Mouse (Mus musculus) forebrain, embryonic 10.5 days (tissue): Measurements from ENCODE around the gene Thada. TPM values are rescaled to one million over a fixed set of nuclear protein-coding genes. Genes with fewer than 3 reads are reported as not detected.

Source experiments
- DNase-seq: peaks from one replicate; pipeline ENCODE4 v3.0.0-alpha.2; 2017; ENCODE audit warnings: low spot score; ENCODE audit errors: extremely low spot score
- H3K27ac ChIP-seq: fragments of 300-500 bp; sonication (generic); 2 replicates; pipeline ENCODE4 v1.5.1; 2016; ENCODE audit warnings: mild to moderate bottlenecking
- H3K27me3 ChIP-seq: fragments of 300-500 bp; sonication (generic); 2 replicates; pipeline ENCODE4 v1.6.1; 2016; ENCODE audit warnings: mild to moderate bottlenecking; ENCODE audit not compliant: poor library complexity, severe bottlenecking
- H3K36me3 ChIP-seq: fragments of 300-500 bp; sonication (generic); replicated peaks from 2 replicates; pipeline ENCODE4 v1.6.1; 2016; ENCODE audit warnings: mild to moderate bottlenecking, moderate library complexity
- H3K4me1 ChIP-seq: fragments of 300-500 bp; sonication (generic); 2 replicates; pipeline ENCODE4 v1.6.1; 2016
- H3K4me3 ChIP-seq: fragments of 300-500 bp; sonication (generic); 2 replicates; pipeline ENCODE4 v1.5.1; 2016; ENCODE audit warnings: mild to moderate bottlenecking, moderate library complexity
- H3K9me3 ChIP-seq: fragments of 300-500 bp; sonication (generic); 2 replicates; pipeline ENCODE4 v1.6.1; 2016; ENCODE audit warnings: mild to moderate bottlenecking, moderate library complexity
- WGBS: fragments of 180-500 bp; shearing (Covaris S2); methylation state at CpG from one replicate; pipeline ENCODE4 v1.1.7; 2016; 5-methylcytosine and 5-hydroxymethylcytosine counted together
- polyA plus RNA-seq: library from polyadenylated mRNA; unstranded; fragments of >200 nt; fragmentation: Nextera tagmentation; extraction: Ambion mirVana; gene quantifications from 2 replicates; pipeline ENCODE4 v1.2.1, GENCODE M21; 2016

Thada gene
- polyA plus RNA-seq, 1 experiment from 2014 or later: 12.1 TPM

DNA sequence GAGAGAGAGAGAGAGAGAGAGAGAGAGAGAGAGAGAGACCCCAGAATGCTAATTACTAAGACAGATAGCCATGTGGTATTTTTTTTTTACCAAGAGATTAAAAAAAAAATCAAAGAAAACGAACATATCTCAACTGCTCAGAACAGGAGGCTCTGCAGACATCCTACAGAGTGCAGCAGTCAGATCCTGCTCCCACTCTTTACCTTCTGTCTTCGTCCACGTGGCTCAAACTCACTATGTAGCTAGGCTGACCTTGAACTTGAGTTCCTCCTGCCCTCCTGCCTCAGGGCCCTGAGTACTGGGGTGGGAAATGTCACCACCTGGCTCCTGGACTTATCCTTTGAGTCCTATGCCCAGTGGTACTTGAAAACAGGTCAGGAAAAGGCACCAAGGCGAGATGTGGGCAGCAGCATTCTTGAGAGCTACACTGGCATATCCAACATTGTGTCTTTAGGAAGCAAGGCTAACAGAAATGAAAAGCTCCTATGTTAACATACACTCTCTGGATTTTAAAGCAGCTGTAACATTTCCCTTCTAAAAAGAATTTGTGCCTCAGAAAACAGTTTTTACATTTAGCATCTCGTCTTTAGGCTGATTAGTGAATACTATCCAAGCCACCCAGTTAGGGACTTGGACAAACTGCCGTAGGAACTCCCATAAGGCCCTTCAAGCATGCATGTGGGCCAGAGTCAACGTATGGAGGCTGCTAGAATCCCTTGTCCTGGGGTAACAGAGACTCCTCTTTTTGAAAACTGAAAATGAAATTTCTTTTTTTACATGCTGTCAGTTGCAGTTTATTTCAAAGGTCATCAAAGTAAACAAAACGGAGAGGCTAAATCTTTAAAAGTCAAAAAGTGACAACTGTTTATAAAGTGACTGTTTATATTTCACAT, 183.4 kb downstream of the Thada start:
- WGBS: 89% methylated on average over 8 of the region's 8 CpGs
- Histone ChIP-seq H3K27me3 (no peaks in the 10 kb centered on the region), H3K27ac (no peak overlapping the region), H3K9me3 (no peaks in the 10 kb centered on the region; the same call in 1 of the 2 replicates), H3K36me3 (peaks cover 6% of the 10 kb centered on the region), H3K4me3 (no peak overlapping the region), H3K4me1 (no peaks in the 10 kb centered on the region)
- DNase-seq: no peak

DNA sequence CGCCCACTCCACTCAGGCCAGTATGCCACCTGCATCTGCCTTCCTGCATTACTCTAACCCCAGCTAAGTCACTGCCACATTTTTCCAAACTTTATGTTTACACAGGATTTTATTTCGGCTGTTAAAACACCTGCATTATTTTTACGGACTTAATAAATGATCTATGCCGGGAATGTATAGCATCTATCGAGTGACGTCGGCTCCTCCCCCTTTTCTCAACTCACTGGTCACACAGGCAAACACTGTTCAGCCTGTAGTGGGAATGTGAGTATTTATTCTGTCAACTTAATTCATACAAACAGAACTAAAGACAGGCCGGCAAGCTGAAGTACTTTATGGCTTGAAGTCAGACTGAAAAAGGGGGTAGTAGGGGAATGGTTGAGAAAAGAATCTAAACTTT, 187.0 kb downstream of the Thada start:
- H3K4me3 ChIP-seq: no peak overlapping the region
- 92% methylated on average over 8 of the region's 8 CpGs for WGBS
- peaks cover 13% of the 10 kb centered on the region for H3K4me1 ChIP-seq
- H3K27ac ChIP-seq: no peak overlapping the region
- no peaks in the 10 kb centered on the region; the same call in 1 of the 2 replicates for H3K36me3 ChIP-seq
- no peaks in the 10 kb centered on the region for H3K27me3 ChIP-seq
- no peaks in the 10 kb centered on the region for H3K9me3 ChIP-seq
- DNase-seq: no peak

DNA sequence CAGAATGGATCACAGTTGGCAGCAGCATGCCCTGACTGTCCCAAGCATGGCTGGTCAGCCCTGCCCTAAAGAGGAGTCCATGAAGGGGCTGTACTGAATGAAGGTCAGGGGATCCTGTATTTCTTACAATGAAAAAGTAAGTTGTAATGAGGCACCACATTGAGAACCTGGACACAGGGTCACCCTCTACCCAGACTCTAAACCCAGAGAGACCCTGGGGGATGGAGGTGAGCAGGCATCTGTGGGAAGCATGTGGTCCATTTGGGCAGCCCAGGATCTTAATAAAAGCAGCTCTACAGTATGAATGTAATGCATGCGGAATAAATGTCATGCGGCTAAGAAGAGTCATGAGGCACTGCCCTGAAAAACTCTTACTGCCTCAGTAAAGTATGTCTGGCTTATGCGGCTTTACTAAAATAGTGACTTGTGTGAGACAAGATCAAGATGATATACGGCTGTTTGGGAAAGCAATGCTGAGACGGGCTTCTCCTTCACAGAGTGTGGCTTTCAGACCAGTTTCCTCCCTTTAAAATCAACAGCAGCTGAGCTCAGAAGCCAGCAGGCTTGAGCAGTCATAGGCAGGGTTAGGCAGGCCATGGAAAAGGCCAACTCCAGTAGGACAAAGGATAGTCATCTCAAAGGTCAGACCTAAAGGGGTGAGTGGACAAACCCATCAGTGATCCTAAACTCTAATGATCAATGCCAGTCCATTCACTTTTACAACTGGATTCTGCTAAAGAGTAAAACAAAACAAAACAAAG, 187.6 kb downstream of the Thada start:
- 92% methylated on average over 5 of the region's 5 CpGs for WGBS

DNA sequence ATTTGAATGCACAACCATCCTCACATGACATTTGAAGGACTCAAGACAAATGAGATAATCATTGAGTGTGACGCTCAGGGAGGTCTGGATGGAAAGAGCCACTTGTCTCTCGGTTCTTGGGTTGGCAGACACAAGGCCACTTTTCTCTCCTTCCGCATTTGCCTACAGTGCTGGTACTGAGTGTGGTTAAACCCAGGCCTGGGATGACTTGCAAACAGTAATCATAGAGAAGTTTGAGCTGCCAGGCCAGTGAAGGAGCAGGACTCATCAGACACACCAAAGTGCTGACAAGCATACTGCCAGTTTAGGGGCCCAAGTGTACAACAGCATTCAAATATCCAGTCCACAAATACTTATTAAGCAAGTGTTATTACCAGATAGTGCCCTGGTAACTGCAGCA, 191.0 kb downstream of the Thada start:
- Histone ChIP-seq H3K27ac (peak overlapping the region; percentile 75; the same call in 1 of the 2 replicates), H3K4me3 (no peak overlapping the region), H3K27me3 (no peaks in the 10 kb centered on the region), H3K36me3 (peaks cover 17% of the 10 kb centered on the region), H3K4me1 (peaks cover 15% of the 10 kb centered on the region), H3K9me3 (no peaks in the 10 kb centered on the region)
- DNase-seq: no peak
- WGBS: 92% methylated on average over 3 of the region's 3 CpGs

More for the DNA sequence above, 187.6 kb downstream of the Thada start:
- Histone ChIP-seq H3K9me3 (no peaks in the 10 kb centered on the region), H3K36me3 (no peaks in the 10 kb centered on the region; the same call in 1 of the 2 replicates), H3K27me3 (no peaks in the 10 kb centered on the region), H3K27ac (no peak overlapping the region), H3K4me3 (no peak overlapping the region), H3K4me1 (peaks cover 15% of the 10 kb centered on the region)
- no peak for DNase-seq

DNA sequence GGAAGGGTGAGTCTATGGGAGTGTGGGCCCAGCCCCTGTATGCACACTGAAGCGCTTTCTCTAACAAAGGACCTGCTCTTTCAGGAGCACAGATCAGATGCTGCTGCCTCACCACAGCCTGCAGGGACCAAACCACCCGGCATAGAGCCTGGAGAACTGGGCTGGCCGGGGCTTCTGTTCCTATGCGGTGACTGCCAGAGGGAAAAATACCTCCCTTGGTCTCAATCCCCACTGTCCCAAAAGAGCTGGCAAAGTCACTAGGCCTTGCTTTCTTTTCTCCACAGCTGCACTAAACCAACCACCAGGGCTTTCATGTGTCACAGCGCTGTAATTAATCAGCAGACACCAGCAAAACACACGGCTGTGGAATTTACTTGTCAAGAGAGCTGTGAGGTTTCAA, 191.8 kb downstream of the Thada start:
- Histone ChIP-seq H3K4me1 (peaks cover 15% of the 10 kb centered on the region), H3K4me3 (no peak overlapping the region), H3K27ac (peak overlapping the region; percentile 75), H3K27me3 (no peaks in the 10 kb centered on the region), H3K9me3 (no peaks in the 10 kb centered on the region), H3K36me3 (peaks cover 23% of the 10 kb centered on the region)
- WGBS: 61% methylated on average over 6 of the region's 6 CpGs
- DNase-seq: no peak

DNA sequence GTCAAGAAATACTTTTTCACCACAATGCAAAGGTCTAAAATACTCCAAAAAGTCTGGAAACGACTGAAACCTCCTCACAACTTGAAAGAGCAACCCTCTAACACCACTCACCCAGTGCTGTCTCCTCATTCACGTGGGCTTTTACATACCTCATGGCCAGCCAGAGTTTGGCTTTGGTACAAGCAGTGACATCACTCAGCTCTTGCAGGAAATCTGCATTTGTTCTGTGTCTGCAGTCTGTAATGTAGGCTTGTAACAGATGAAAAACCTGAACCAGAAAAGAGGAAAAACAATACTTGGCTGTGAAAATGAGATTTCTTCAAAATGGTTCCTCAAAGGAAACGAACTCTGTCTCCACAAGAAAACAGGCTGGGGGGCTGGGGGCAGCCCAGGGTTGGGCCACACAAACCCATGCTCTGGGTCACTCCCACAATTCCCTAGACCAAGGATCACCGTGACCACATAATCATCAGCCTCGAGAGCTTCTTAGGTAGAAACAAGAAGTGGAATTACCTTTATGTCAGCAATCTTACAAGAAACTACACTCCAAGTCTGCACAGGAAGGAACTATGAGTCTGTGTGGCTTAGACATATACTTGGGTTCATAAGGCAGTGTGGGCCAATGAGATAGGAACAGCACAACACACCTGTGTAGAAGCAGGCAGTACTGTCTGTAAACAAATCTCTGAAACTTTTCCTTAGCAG, 193.3 kb downstream of the Thada start:
- peaks cover 15% of the 10 kb centered on the region for H3K4me1 ChIP-seq
- no peak for DNase-seq
- H3K27me3 ChIP-seq: no peaks in the 10 kb centered on the region
- H3K27ac ChIP-seq: no peak overlapping the region
- peaks cover 32% of the 10 kb centered on the region for H3K36me3 ChIP-seq
- H3K4me3 ChIP-seq: no peak overlapping the region
- 87% methylated on average over 5 of the region's 5 CpGs for WGBS
- H3K9me3 ChIP-seq: no peaks in the 10 kb centered on the region

DNA sequence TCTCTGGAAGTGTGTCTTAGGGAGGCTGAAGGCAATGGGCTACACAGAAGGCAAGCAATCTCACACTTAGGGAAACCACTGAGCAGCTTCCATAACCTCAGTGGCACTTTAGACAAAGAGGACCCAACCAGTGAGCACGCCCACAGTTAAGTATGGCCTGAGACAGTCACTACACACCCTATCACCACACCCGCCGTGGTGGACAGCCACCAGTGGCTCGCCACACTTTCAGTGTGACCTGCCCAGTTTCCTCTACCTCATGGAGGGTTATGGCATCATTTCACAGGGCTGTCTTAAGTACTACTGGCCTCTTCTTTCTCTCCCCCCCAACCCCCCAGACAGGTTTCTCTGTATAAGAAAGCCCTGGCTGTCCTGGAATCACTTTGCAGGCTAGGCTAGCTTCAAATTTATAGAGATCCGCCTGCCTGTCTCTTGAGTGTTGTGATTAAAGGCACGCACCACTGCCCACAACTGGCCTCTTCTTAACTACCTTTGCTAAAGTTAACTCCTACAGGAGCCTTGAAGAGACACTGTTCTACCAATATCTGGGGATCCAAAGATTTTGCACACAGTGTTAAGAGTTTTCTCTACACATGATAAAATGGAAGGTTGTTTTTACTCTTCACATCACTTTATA, 194.3 kb downstream of the Thada start:
- peaks cover 32% of the 10 kb centered on the region for H3K36me3 ChIP-seq
- H3K9me3 ChIP-seq: no peaks in the 10 kb centered on the region
- DNase-seq: no peak
- no peaks in the 10 kb centered on the region for H3K27me3 ChIP-seq
- H3K4me1 ChIP-seq: peaks cover 15% of the 10 kb centered on the region
- no peak overlapping the region for H3K4me3 ChIP-seq
- 92% methylated on average over 6 of the region's 6 CpGs for WGBS
- no peak overlapping the region for H3K27ac ChIP-seq

DNA sequence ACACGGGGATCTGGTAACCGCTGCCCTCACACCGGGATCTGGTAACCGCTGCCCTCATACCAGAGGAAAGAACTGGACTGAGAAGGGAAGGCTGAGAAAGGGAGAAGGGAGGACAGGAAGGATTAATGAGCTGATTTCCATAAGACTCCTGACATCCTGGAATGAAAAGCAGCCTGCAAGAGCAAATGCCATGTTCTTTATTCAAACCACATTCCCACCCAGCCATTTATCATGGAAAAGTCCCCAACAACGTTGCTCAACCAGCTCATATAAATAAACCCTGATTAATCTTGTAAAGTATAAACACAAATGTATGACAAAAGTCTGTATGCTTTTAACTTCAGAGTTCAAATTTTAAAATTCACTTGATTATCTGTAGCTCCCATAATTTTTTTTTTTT, 196.3 kb downstream of the Thada start:
- Histone ChIP-seq H3K9me3 (no peaks in the 10 kb centered on the region), H3K27ac (no peak overlapping the region), H3K27me3 (no peaks in the 10 kb centered on the region), H3K4me1 (peaks cover 10% of the 10 kb centered on the region), H3K36me3 (peaks cover 32% of the 10 kb centered on the region), H3K4me3 (no peak overlapping the region)
- DNase-seq: no peak
- WGBS: 98% methylated on average over 5 of the region's 5 CpGs

DNA sequence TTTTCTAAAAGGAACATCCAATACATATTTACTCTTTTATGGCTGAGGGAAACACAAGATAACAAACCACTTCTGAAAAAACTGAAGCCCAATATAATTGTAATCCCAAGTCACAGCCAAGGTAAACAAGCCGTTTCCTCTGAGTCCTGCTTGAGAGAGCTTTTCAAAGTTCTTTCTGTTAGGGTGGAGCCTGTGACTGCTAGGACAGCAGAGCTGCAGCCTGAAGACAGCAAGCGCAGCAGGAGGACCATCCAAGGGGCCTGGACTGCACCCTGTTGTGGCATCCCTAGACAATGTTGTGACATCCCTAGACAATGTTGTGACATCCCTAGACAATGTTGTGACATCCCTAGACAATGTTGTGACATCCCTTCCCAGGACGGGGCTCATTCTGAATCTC, 197.6 kb downstream of the Thada start:
- Histone ChIP-seq H3K27ac (no peak overlapping the region), H3K4me3 (no peak overlapping the region), H3K27me3 (no peaks in the 10 kb centered on the region), H3K36me3 (peaks cover 32% of the 10 kb centered on the region), H3K4me1 (no peaks in the 10 kb centered on the region), H3K9me3 (no peaks in the 10 kb centered on the region)
- WGBS: 87% methylated on average over 3 of the region's 3 CpGs
- DNase-seq: no peak

DNA sequence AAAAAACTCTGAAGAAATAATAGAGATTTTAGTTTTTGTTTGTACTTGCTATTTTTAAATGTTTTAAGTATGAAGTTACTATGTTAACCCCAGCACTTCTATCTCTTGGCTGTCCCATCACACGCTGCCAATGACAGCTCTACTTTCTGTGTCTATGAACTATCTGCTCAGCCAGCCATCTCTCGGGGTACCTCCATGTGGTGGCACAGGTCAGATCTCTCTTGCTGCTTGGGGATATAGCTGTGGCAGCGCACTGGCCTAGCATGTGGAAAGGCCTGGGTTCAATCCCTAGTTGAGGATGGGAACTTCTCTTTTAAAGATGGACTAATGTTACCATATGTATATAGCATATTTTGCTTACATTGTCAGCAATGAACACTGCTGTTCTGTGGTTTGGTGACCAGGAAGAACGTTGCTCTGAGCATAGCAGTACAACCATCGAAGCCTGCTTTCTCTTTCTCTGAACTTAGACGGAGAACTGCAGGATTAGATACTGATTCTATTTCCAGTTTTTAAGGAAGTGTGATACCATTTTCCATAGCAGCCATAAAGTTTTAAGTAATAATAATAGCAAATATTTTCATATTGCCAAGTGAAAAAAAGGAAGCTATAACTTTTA, 198.4 kb downstream of the Thada start:
- H3K27me3 ChIP-seq: no peaks in the 10 kb centered on the region
- 93% methylated on average over 6 of the region's 6 CpGs for WGBS
- no peaks in the 10 kb centered on the region for H3K9me3 ChIP-seq
- H3K4me3 ChIP-seq: no peak overlapping the region
- H3K36me3 ChIP-seq: peaks cover 32% of the 10 kb centered on the region
- no peaks in the 10 kb centered on the region for H3K4me1 ChIP-seq
- H3K27ac ChIP-seq: no peak overlapping the region
- no peak for DNase-seq

DNA sequence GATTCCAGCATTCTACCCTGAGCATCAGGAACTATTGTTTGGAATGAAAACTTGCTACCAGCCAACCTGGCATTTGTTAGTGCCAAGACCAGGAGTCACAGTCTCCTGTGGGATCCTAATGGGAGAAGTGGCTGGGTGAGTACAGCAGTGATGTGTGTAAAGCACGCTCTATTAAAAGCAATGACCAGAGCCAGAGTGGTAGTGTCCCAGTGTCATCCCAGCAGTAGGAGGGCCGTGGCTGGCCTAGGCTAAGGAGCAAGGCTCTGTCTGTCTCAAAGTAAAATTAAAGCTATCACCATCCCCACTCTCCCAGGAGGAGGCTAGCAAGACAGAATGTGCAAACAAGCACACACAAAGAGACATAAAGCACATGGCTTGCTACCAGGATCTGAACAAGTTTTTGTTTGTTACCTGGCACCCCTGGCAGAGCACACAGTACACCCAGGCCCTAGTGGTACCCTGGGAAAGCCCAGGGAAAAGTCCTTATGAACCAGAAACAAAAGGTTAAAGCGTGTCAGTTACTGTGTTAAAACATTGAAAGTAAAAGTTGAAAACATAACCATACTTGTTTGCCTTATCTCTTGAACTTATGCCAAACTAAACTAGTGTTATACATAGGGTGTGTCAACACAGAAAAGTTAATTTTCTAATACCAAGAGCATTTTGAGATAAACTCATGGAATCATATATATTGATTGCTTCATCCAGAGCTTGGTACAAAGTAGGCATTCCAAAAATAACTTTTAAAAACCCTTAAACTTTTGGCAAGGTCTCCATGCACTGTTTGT, 199.7 kb downstream of the Thada start:
- no peak for DNase-seq
- Histone ChIP-seq H3K27ac (no peak overlapping the region), H3K27me3 (no peaks in the 10 kb centered on the region), H3K36me3 (peaks cover 27% of the 10 kb centered on the region), H3K4me3 (no peak overlapping the region), H3K4me1 (no peaks in the 10 kb centered on the region), H3K9me3 (no peaks in the 10 kb centered on the region)
- 94% methylated on average over 3 of the region's 3 CpGs for WGBS
